Mouse (Mus musculus): ENCODE results near the gene Klhdc2. TPM values are rescaled to one million over a fixed set of nuclear protein-coding genes. Genes with fewer than 3 reads are reported as not detected.

The Klhdc2 gene
- total RNA-seq (2021), result 55.6 and 67.7 TPM in 2 replicates
- long read RNA-seq, experiment 1, transcript Klhdc2-201 (13 exons, 1,905 nt), result major isoform, 186 of 211 reads
- long read RNA-seq, experiment 1, partial matches to known transcripts, result 5 of 211 reads
- long read RNA-seq, experiment 1, other reads (novel, unspliced or antisense), result 20 of 211 reads
- long read RNA-seq, experiment 2, transcript Klhdc2-201 (13 exons, 1,905 nt), result major isoform, 147 of 158 reads
- long read RNA-seq, experiment 2, partial matches to known transcripts, result 1 of 158 reads
- long read RNA-seq, experiment 2, other reads (novel, unspliced or antisense), result 10 of 158 reads

DNA sequence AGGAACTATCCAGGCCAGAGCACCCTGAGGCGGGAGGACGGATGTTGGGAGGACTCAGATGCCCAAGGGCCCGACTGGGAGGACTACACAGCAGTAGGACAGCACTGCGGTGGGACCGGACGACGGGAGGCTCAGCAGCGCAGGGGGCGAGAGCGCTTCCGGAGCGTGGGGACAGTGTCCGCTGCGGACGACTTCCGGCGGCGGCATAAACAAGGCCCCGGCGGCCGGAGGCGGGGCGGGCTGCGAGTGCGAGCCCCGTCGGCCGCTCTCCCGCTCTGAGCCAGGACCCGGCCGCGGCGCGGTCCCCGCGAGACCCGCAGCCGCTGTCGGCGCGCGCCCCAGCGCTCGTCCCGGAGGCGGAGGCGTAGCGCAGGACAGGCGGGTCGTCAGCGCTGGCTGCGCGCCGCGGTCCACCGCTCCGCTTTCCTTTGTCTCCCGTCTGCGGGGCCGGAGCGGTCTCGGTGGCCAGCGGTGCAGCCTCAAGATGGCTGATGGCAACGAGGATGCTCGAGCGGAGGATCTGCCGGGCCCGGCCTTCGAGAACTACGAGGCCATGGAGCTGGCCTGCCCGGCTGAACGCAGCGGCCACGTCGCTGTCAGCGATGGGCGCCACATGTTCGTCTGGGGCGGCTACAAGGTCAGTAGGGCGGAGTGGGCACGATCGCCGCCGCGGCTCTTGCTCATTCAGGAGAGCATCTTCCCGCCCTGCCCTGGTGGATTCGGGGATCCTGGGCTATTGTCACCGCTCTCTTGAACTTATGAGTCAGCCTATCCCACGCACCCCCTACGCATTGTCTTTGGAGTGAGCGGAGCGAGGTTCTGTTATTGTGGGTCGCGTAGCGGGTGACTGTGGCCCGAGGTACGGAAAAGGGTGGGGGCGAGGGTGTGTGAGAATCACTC lies at the start of gene Klhdc2:
Gene Klhdc2 (plus strand): TSS at position 171 of the 900 bp plus-strand sequence.
- DNase-seq, result peak; percentile 94

DNA sequence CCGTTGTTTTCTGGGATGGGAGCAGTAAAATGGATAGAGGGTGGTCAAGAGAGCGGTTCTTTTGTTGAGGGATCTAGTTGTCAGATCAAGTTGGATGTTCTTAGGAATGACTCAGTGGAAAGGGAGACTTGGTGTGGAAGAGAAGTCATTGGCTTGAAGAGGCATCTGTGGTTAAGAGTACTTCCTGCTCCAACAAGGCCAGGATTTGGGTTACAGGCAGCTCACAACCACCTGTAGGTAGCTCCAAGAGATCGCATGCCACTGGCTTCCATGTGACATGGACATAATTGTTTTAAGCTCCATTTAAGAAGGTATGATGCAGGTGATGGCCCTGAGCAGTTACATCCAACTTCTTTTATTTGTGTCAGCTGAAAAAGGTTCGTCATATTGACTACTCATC lies 46.7 kb upstream of the Klhdc2 start:
- no peak for DNase-seq

DNA sequence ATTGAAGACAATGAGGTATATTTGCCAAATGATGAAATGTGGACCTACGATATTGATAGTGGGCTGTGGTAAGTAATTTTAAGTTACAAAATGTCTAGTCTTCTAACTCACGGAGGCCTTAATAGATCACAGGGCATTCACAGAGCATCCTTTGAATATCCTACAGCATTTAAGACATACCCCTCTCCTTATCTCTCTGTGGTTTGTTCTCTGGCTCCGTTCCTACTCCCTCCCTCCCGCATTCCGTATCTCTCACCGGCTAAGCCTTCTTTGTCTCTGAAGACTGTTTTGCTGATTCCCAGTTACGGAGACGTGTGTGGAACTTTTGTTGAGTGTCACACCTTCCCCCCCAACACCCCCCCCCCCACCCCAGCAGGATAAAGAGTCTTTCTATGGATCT lies 45.7 kb upstream of the Klhdc2 start:
- DNase-seq, result no peak

DNA sequence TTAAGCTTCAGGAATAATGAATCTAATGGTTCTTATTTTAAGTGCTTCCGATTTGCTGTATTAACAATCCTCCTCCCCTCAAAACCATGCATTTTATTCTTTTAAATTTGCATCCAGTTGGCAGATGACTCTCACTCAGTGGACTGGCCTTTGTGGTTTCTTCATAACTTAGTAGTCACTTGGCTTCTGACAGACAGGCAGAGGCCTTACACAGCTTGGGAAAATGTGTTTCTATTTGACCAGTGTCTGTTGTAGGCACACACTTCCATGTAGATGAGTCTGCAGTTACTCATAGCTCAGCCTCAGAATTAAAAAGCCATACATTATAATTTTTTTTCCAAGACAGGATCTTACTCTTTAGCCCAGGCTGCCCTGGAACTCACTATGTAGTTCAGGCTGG lies 42.7 kb upstream of the Klhdc2 start:
- DNase-seq, result no peak

DNA sequence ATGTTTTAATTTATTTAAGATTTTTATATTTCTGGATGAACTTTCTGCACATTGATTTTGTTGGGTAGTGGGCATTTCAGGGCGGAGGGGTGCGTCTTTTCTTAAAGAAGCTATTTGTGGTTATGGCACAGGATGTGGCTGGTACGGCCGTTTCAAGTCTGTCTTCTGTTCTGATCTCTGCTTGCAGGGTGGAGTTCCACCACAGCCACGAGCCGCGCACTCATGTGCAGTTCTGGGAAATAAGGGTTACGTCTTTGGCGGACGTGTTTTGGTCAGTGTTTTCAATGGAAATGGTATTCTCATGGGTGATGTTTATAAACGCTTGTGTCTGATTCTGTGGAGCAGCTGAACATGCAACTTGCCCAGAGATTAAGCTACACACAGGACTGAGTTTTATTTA lies 38.6 kb upstream of the Klhdc2 start:
- DNase-seq, result no peak

DNA sequence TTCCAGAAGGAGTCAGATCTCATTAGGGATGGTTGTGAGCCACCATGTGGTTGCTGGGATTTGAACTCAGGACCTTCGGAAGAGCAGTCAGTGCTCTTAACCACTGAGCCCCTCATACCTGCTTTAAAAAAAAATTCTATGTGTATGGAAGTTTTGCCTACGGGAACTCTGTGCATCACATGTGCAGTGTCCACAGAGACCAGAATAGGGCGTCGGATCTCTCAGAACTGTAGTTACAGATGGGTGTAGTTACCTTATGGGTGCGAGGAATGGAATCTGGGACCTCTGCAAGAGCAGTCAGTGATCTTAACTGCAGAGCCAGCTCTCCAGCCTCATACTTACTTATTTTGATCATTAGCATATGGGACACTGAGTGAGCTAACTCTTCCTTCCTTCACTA lies 34.2 kb upstream of the Klhdc2 start:
- DNase-seq, result no peak

DNA sequence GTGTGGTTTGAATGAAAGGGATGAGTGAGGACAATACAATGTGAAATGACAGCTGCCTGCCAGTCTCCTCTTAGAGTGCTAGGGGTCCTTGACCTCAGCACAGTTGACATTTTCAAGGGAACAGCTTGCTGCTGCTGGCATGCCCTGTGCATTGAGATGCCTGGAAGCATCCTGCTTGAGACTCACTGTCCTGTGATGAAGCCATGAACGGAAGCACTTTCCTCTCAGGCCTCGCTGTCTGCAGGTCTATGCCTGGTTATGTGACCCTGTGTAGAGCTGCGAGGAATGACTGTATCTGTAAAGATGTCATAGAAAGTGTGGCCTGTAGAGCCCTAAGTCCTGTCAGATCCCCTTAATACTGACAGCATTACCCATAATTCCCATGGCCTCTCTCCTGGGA lies 31.4 kb upstream of the Klhdc2 start:
- DNase-seq, result no peak

DNA sequence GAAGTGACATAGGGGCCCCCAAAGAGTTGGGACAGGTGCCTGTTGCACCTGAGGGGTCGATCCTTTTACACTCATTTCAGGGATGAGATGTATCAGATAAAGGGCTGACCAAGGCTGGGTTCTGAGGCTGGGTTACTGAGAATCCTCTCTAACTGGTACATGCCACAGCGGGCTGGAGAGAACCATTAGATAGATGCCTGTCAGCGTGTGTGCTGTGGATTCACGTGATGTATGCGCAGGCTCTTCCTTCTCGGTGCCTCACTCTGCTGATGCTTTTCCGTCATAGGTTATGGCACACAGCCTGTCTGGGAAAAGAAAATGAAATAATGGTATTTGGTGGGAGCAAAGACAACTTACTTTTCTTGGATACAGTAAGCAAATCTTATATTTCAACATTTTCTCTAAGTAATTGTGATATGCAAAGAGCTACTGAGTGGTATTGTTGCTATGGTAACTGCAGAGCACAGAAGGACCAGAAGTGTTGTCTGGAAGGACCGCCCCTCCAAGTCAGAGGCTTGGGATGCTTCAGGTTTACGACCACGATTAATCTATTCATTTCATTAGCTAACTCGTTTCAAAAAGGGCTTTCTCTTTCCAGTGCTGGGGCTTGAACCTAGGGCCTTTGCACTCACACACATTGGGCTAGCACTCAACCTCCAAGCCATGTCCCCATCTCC lies 28.4 kb upstream of the Klhdc2 start:
- DNase-seq, result no peak

DNA sequence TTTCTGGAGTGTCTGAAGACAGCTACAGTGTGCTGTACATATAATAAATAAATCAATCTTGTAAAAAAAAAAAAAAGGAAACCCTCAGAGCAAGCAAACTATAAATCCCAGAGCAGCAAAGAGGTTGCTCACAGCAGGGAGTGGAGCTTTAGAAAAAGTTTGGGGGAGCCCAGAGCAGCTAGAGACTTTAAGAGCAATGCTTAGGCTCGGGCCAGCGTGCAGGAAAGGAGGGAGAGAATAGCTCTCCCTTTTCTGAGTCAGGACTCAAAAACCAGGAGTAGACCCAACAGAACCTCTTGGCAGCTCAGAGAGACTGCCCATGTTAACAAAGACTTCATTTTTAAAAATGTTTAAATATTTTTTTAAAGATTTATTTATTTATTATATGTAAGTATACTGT lies 27.5 kb upstream of the Klhdc2 start:
- no peak for DNase-seq

DNA sequence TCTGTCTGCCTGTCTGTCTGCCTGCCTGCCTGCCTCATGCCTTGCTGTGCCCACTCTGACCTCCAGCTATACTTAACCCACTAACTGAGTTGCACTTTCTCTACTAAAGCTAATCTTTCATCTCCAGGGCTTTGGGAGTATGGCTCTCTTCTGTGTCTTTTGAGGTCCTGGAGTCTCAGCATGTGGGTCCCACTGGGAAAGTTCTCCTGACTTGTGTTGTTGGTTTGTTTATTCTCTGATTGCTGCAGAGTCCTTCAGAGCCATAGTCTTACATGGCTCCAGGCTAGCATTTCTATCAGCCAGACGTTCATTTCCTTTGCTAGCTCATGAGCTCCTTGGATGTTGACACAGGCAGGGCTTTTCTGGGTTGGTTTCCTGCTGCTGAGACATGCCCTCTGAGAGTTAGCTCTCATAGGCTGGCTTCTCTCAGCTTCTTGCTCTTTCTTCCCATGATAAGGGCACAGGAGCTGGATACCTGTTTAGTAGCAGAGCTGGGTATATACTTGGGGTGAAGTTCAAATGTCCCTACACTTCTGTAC lies 16.5 kb upstream of the Klhdc2 start:
- DNase-seq, result no peak

DNA sequence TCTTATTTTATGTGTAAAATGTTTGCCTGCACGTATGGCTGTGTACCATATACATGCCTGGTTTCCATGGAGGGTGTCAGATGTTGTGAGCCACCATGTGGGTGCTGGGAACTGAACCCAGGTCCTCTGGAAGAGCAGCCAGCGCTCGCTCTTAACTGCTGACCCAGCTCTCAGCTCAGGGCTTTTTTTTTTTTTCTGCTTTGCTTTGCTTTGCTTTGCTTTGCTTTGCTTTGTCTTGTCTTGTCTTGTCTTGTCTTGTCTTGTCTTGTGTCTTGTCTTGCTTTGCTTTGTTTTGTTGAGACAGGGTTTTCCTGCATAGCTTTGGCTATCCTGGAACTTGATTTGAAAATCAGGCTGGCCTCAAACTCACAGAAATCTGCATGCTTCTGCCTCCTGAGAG lies 15.6 kb upstream of the Klhdc2 start:
- DNase-seq, result no peak

DNA sequence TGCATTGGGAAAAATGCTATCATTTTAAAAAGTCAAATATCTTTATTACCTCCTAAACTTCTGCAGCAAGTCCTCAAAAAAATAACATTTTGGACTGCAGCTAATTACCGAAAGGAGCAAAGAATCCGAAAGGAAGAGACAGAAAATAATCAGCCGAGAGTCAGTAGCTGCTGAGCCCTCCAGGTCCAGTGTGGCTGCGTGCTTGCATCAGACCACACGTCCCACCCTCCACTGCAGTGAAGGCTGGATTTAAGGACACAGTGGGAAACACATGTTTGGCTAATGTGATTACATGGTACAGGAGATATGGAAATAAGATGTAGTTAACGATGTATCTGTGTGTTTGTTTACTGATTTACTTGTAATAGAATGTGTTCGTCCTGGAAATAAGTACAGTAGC lies 13.3 kb upstream of the Klhdc2 start:
- no peak for DNase-seq

DNA sequence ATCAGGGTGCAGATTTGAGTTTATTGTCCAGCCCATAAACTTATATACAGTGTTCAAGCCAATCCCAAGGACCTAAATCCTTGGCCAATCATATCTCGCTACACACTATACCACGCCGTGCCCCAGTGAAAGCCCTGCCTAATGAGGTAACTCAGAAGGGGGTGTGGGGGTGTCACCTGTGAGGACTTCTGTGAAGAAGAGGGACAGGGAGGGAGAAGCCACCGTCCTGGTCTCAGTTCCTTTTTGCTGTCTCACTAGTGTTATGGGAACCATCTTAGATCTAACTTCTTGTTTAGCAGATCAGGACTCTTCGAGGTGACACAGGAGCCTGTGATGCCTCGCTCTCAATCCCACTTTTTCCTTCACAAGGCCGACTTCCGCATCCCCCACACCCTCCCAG lies 8.9 kb upstream of the Klhdc2 start:
- DNase-seq, result no peak

DNA sequence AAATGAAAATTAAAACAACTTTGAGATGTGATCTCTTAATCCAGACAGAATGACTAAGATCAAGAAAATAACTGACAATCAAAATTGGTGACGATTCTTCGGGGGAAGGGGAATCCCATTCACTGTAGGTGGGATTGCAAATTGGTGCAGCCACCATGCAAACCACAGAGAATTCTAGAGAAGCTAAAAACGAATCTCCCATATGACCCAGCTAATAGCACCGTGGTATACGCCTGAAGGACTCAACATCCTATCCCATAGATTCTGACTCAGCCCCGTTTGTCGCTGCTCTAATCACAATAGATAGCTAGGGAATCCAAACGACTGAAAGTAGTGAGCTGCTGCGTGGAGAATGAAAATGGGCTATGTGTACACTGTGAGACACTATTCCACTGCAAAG lies 7.8 kb upstream of the Klhdc2 start:
- no peak for DNase-seq

DNA sequence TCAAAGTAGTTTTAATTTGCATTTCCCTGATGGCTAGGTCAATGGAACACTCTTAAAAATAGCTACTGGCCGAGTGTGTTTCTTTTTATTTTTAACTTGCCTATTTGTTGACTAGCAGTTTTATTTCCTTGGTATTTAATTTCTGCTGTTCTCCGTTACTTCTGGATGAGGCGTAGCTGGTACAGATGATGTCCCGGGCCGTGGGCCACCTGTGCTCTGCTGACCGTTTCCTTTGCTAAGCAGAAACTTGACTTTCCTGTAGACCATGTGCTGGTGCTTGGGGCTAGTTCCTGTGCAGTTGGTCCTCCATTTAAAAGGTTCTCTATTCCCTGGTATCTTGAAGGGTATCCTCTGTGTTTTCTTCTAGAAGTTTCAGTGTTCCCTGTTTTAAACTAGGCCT lies 4.1 kb upstream of the Klhdc2 start:
- DNase-seq, result no peak

DNA sequence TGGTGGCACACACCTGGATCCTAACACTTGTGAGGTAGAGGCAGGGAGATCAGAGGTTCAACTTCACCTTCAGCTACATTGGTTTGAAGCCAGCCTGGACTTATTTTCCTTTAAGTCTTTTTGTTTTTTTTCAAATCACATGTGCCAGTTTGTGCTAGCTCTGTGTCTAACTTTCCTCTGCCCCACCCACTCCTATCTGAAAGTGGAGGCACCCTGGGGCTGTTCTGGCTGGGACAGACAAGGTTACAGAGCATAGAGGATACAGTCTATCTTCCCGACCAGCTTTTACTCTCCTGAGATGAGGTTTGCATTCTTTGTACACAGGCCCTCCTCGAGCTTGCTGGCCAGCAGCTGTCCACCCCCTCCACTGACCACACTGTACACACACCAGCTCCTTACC lies 2.7 kb upstream of the Klhdc2 start:
- DNase-seq, result no peak

DNA sequence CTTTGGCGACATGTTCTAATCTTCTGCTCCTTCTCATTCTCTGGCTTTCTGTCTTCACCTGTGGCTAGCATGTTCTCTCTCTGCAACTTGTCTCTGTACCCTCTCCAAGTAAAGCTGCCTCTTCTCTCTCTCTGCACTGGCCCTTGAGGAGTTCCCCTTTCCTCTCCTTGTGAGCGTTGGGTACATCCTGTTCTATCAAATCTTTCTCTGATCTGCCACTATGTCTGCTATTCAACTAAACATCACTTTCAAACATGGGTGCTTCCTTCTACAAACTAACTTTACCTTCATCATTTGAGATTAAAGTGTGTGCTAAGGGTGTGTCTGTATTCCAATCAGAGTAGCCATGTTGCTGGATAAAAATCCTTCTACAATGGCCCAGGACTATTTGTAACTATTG lies 1.5 kb upstream of the Klhdc2 start:
- no peak for DNase-seq

DNA sequence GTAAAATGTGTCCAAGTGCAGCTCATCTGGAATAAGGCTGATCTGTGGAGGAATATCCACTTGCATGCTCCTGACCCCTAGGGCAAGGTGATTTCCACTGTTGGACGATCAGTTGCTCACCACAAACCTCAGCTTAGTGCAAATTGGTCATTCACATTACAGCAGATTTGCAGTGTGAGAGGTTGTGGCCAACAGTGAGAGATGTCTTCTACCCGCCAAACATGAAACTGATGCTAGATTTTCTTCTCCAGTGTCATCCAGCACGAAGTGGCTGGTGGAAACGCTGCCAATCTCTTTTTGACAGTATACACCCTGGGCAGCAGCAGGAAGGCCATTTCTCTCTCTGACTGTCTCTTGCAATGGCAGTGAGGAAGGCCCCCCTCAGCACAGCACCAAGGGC lies 830 bp upstream of the Klhdc2 start:
- peak; percentile 12 for DNase-seq

DNA sequence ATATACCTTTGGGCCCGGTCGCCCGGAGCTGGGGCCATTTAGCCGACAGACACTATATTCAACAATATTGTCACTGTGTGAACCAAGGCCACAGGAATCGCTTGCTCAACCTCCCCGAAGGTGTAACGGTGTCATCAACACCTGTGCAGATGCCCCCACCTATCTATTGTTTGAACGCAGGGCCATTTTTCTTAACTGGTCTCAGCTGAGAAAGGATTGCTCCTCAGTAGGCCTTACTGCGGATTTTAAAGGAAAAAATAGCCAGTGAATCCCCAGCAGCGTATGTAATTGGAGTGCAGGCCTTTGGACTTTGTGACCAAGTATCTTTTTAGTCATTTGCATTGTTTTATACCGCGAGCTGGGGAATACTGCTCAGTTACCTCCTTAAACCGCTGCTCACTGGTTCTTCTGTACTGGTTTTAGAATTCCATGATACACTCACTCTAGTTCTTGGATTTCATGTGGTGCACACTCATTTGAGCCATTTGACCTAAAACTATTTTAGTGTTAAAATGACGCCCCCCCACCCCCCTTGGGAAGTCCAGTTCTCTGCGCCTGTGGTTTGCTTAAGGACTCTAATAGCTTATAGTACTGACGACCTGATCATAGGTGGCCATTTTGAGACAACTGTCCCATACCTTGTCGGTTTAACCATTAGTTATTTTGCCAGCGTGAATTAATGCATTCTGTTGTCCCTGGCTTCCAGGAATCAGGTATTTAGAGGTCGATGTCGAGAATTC lies 1.1 kb downstream of the Klhdc2 start:
- no peak for DNase-seq

DNA sequence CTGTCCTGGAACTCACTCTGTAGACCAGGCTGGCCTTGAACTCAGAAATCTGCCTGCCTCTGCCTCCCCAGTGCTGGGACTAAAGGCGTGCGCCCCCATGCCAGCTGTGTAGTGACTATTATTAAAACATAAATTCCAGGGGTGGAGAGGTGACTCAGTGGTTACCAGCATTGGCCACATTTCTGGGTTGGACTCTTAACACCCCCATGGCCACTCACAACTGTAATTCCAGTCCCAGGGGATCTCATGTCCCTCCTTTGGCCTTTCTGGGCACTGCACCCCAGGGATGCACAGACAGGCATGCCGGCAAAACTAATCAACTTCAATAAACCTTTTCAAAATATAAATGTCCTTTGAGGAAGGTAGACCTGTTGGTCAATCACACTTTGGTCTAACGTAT lies 1.8 kb downstream of the Klhdc2 start:
- DNase-seq, result peak; percentile 23

DNA sequence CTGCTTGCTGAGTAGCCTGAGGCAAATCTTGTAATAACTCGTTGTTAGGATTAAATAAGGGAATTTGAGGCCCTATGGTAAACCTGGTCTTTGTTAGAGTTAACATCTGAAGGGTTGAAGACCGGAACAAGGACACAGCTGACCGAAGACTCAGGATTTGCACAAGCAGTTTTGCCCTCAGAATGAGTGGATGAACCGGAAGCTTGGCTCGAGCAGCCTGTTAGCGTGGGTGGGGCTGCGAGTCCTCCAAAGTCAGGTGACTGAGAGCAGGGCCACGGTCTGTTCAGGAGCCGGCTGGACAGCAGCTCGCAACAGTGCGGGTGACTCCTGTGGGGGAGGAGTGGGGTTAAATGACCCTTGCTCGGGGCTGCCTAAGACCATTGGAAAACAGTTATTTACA lies 2.8 kb downstream of the Klhdc2 start:
- peak; percentile 83 for DNase-seq

DNA sequence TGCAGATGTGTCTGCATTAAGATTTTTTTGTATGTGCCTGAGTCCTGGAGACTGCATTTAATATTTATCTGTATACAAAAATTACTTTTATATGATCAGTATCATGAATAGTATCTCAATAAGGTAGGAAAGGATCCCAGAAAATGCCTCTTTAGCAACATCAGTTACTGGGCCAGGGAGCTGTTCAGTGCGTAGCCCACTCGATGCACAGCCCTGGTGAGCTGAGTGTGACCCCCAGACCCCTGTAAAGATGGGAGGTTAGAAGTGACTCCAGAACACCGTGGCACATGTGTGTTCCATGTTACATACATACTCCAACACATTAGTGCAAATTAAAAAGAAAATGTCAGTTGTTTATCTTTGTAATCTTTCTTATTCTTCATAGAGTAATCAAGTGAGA lies 3.4 kb downstream of the Klhdc2 start:
- DNase-seq, result no peak
